Mouse (Mus musculus) neural tube, postnatal 0 days (tissue): ENCODE data around the gene Serhl. TPM values are rescaled to one million over a fixed set of nuclear protein-coding genes. Genes with fewer than 3 reads are reported as not detected.

ENCODE experiments used
- polyA plus RNA-seq: library from polyadenylated mRNA; unstranded; fragments of >200 nt; fragmentation: Nextera tagmentation; extraction: Ambion mirVana; gene quantifications from 2 replicates; pipeline ENCODE4 v1.2.1, GENCODE M21; 2015

Gene Serhl
- 36.9 and 41.6 TPM in 2 replicates for polyA plus RNA-seq

GRCm38 (mm10) chr15:83089429-83089605 lies at the start of gene Serhl:
Gene Serhl (plus strand): TSS chr15:83089506.

GRCm38 (mm10) chr15:83122566-83123145 lies 33.4 kb downstream of the Serhl start, which contains the start of gene Rrp7a:
Gene Rrp7a (minus strand): TSS chr15:83122801.

GRCm38 (mm10) chr15:83149196-83150072 lies 60.1 kb downstream of the Serhl start, which contains the start of gene Poldip3:
Gene Poldip3 (minus strand): TSS chr15:83149384.

Other genes starting within 250 kb of the Serhl start
- 9.7 and 11.3 TPM in 2 replicates for gene Tcf20, start 101.6 kb upstream of the Serhl start, polyA plus RNA-seq
- gene Nfam1, start 56.2 kb upstream of the Serhl start, polyA plus RNA-seq, result 2.4 TPM in 2 replicates
- 66.0 and 69.4 TPM in 2 replicates for gene Rrp7a, start 33.3 kb downstream of the Serhl start, polyA plus RNA-seq
- 90.7 and 96.0 TPM in 2 replicates for gene Poldip3, start 59.9 kb downstream of the Serhl start, polyA plus RNA-seq
- 120 and 151 TPM in 2 replicates for gene Cyb5r3, start 83.1 kb downstream of the Serhl start, polyA plus RNA-seq
- gene A4galt, start 162.3 kb downstream of the Serhl start, polyA plus RNA-seq, result 6.3 and 8.6 TPM in 2 replicates